Mouse (Mus musculus) stomach, adult 2 months (tissue): ENCODE data around the gene Akap10. TPM values are rescaled to one million over a fixed set of nuclear protein-coding genes. Genes with fewer than 3 reads are reported as not detected.

Source experiments
- polyA plus RNA-seq: library from polyadenylated mRNA; depleted of rRNA; stranded (reverse); fragments of >200 nt; gene quantifications from 2 replicates; pipeline ENCODE4 v1.2.3, GENCODE M21; 2012; rRNA removed

Akap10 gene
- polyA plus RNA-seq, result 3.6 and 5.2 TPM in 2 replicates

GRCm38 (mm10) chr11:61930098-61930517 is at the start of gene Akap10:
Gene Akap10, minus strand, starts transcription at chr11:61930252.

GRCm38 (mm10) chr11:61956572-61957295 is 26.7 kb upstream of the Akap10 start, which contains the start of gene Specc1:
Gene Specc1, plus strand, starts transcription at chr11:61956763.

GRCm38 (mm10) chr11:61854988-61855411 is 75.1 kb downstream of the Akap10 start, which contains the start of gene Ulk2:
Gene Ulk2, minus strand, starts transcription at chr11:61855073.

Other genes with a start within 250 kb of the Akap10 start
- 8.9 and 10.3 TPM in 2 replicates for gene Fam83g, start 246.2 kb downstream of the Akap10 start, polyA plus RNA-seq
- gene Slc5a10, start 209.4 kb downstream of the Akap10 start, polyA plus RNA-seq, result 0.03 and 0.06 TPM in 2 replicates
- 3.6 and 3.8 TPM in 2 replicates for gene Prpsap2, start 168.2 kb downstream of the Akap10 start, polyA plus RNA-seq
- gene Ulk2, start 75.2 kb downstream of the Akap10 start, polyA plus RNA-seq, result 8.9 and 9.5 TPM in 2 replicates
- gene Specc1, start 26.5 kb upstream of the Akap10 start, polyA plus RNA-seq, result 0.84 and 0.92 TPM in 2 replicates